Mouse (Mus musculus) thymus, postnatal 4 days (tissue): ENCODE measurements around the gene Olfr983.

Experiments used
- DNase-seq: peaks from one replicate; pipeline ENCODE4 v3.0.0; 2021

Olfr983 gene

GRCm38 (mm10) chr9:40093495-40093894, at the start of gene Olfr983:
Gene Olfr983, minus strand, starts transcription at chr9:40093595.
- DNase-seq = no peak

GRCm38 (mm10) chr9:40141544-40141943, 48.1 kb upstream of the Olfr983 start:
- DNase-seq = no peak

- DNase-seq = no peak
Observed at GRCm38 (mm10) chr9:40139484-40139883, 46.1 kb upstream of the Olfr983 start.

GRCm38 (mm10) chr9:40136987-40137688, 43.7 kb upstream of the Olfr983 start:
- DNase-seq = no peak

GRCm38 (mm10) chr9:40130556-40130955, 37.2 kb upstream of the Olfr983 start:
- no peak for DNase-seq

DNA sequence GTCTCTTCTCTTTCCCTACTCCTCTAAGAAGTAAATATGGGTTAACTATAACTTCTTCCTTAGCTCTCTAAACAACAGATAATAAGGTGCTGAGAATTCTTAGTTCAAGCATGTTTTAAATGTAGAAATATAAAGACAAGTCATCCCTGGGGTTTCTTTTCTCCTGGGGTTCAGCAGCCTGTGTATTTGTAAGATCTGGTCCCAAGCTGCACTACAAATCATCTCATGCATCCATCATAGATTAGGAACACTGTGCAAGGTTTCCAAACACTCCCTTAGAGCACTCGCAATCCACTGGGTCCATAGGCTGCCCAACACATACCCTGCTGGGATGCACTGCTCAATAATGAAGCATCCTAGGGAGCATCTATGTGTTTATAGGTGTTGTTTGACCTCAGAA, 36.7 kb upstream of the Olfr983 start, which contains the start of gene Olfr985:
Olfr985 (minus strand) TSS at position 101 of the 400 bp plus-strand sequence.
- DNase-seq = no peak

GRCm38 (mm10) chr9:40117287-40117659, 23.9 kb upstream of the Olfr983 start:
- DNase-seq = no peak

DNA sequence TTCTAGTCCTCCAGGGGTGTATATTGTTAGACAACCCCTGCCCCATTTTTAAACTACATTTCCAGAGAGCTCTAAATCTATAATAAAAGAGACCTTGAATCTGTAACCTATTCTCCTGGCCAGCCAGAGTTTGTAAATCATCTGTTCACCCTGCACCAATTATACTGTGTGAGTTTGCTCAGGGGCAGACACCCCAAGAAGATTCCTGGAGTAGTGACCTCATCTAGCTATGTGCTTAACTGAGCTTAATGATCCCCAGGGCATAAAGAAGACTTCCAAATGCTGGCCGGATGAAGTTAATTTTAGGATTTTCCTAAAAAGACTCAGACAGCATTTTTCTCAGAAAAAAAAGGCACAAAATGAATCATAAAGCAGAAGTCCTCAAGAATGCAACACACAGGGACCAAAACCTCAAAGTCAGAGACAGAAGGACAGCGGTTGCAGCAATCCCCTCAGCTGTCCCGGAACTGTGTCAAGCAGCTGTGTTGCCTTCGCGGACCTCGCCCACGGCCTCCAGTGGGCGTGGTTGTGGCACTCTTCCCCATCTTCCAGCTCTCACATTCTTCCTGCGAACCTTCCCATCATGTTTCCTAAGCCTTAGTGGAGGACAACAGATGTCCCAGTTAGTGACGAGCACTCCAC, 23.4 kb upstream of the Olfr983 start:
- peak; percentile 6 for DNase-seq

GRCm38 (mm10) chr9:40114106-40114505, 20.7 kb upstream of the Olfr983 start, which contains the start of gene Olfr984:
Gene Olfr984, minus strand, starts transcription at chr9:40114206.
- DNase-seq = no peak

DNA sequence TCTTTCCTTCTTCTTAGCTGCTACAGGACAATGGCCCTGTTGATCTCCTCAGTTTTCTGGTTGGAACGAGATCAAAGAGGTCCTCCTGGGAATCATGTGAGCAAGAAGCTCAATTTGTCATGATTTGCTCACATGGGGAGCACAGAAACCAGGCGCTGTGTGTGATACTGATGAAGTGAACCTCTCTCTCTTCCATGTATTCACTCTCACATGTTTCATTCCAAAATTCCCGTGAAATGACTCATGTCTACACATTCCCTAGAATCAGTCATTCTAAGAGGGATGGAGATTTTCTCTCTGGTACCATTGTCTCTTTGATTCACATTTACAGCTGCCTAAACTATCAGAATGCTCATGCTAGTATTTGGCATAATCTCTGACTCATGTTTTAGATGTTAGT, 1.4 kb upstream of the Olfr983 start:
- DNase-seq = no peak

GRCm38 (mm10) chr9:40073529-40073928, 19.9 kb downstream of the Olfr983 start, which contains the start of gene Olfr982:
Gene Olfr982, plus strand, starts transcription at chr9:40073829.
- DNase-seq = no peak

GRCm38 (mm10) chr9:40050138-40050537, 43.3 kb downstream of the Olfr983 start:
- no peak for DNase-seq
